Mouse (Mus musculus): ENCODE data around the gene Il1rn. TPM values are rescaled to one million over a fixed set of nuclear protein-coding genes. Genes with fewer than 3 reads are reported as not detected.
A peak's percentile ranks its signal among the peaks of the same experiment; 100 is the strongest.

Gene Il1rn
- total RNA-seq, 2 experiments from 2014 or later, result 1.2 to 3.2 TPM

GRCm38 (mm10) chr2:24378747-24379450 lies 42.2 kb downstream of the Il1rn start:
- ATAC-seq (replicated peaks; ENCODE audit: poor library complexity), result peak; percentile 60

GRCm38 (mm10) chr2:24382456-24383230 lies 46.0 kb downstream of the Il1rn start:
- ATAC-seq (replicated peaks; ENCODE audit: poor library complexity), result 0 out of 2 replicates have a peak, but pooled peaks have one; percentile 3

DNA sequence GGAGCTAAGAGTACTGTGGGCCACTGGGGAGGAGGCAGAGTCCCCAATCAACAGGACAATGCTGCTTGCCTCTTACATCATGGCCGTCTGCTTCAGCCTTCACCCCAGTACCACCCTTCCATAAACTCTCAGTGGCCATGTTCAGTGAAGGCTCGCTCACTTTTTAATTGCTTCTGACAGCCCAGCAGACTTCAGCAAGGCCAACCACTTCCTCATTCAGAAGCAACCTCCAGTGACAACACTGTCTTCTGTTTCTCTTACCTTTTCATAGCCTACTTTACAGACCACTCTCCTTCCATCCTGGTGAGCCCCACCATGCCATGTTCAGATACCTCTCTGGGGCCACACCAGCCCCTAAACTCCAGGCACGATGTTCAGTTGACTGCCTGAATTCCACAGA lies 47.0 kb downstream of the Il1rn start:
- peak; percentile 12 for ATAC-seq (replicated peaks; ENCODE audit: poor library complexity)

- ATAC-seq (replicated peaks; ENCODE audit: poor library complexity), result no peak
Observed at GRCm38 (mm10) chr2:24384393-24384792, 47.7 kb downstream of the Il1rn start.

DNA sequence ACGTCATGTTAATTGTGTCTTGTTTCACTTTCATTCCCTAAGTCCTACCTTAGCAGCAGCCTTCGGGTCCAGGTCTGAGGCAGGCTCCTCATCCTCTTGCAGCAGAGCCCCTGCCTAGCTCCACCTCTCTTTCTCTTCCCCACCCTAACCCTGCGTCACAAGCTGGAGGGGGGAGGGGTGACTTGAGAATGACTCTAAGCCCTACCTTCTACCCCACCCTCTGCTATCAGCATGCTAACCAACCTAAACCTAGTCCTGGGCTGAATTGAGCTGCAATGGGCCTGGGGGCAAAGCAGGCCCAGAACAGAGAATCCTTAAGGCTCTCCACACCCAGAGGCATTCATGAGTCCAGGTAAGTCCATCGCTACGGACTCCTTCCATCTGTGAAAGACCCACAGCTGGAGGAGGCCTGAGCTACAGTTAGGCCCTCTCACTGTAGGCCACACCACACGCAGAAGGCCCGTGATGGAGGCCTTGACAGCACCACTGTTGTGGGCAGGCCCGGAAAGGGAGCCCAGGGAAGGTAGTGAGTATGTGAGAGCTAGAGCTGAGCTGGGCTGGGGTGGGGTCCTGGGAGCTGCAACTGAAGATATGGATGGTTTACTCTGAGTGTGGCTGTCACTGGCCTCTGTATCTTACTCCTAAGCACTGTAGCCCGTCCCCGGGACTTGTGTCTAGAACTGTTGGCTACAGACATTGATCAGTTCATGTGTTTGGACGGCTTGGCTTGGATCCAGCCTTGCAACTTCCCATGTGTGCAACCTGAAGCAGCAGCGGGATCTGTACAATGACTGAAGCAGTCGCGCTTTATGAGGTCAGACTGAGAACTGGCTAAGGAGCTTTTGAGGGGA lies 48.7 kb downstream of the Il1rn start:
- ATAC-seq (replicated peaks; ENCODE audit: poor library complexity), result peak; percentile 62

GRCm38 (mm10) chr2:24386158-24386963 lies 49.7 kb downstream of the Il1rn start:
- peak; percentile 59 for ATAC-seq (replicated peaks; ENCODE audit: poor library complexity)

- ATAC-seq (replicated peaks; ENCODE audit: poor library complexity), result no peak
Observed at GRCm38 (mm10) chr2:24386964-24387320, 50.3 kb downstream of the Il1rn start.

- ATAC-seq (replicated peaks; ENCODE audit: poor library complexity), result no peak
Observed at GRCm38 (mm10) chr2:24387361-24388283, 51.0 kb downstream of the Il1rn start.

DNA sequence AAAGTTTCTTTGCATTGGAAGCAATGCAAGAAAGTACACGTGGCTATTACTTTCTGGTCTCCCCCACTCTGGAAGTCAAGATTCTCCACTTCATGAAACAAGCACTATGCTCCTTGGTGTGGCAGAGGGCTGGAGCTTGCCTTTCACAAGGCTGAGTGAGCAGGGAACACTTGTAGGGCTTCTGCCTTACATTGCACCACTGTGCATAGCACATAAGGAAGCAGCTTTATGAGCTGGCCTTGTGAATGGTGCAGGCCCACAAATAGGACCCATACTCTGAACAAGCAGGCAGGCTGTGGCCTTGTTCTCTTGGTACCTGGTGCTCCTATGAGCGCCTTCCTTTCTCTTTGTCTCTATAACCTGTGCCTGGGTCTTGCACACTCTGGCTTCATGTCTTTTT lies 56.6 kb downstream of the Il1rn start:
- ATAC-seq (replicated peaks; ENCODE audit: poor library complexity), result no peak

DNA sequence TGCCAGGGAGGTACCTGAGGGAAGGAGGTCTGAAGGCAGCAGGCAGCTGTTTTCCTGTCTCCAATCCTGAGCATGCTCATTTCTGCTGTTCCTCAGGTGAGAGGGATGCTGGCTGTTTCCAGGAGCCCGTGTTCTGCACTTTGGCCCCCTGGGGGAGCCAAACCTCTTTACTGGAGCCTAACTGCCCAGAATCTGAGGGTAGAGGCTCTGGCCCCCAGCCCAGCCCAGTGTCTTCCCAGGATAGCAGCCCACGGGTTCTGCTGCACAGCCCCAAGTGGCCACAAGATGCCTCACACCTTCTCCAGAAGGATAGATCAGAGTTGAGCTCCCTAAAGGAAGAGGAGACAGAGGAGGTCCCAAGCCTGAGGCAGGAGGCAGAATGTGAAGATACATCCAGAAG lies 60.5 kb downstream of the Il1rn start:
- peak; percentile 60 for ATAC-seq (replicated peaks; ENCODE audit: poor library complexity)

DNA sequence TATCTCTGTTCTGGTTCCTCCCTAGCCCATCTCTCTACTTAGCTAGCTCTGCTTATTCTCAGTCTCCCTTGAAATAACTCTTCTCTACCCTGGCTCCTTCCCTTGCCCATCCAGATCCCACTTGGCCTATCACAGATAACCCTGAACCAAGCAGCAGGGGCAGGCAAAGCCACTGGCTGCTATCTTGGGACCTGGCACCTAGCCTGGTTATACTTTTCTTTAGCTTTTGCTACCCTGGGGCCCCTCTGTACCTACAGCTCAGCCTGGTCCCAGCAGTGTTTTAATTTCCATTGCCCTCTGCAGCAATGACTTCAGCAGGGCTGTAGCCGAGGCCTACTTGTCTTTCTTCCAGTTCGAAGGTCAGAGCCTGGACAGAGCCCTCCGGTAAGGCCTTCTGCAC lies 64.1 kb downstream of the Il1rn start:
- ATAC-seq (replicated peaks; ENCODE audit: poor library complexity), result no peak

Other genes with a start within 250 kb of the Il1rn start
- not detected in 2 replicates for gene Tbpl2, start 240.3 kb upstream of the Il1rn start, total RNA-seq (2015)
- gene Tbpl2, start 240.3 kb upstream of the Il1rn start, total RNA-seq (2017), result not detected in 2 replicates
- not detected in 2 replicates for gene Il1f8, start 183.7 kb upstream of the Il1rn start, total RNA-seq (2015)
- not detected in 2 replicates for gene Il1f8, start 183.7 kb upstream of the Il1rn start, total RNA-seq (2017)
- 2.5 and 3.8 TPM in 2 replicates for gene Il1f9, start 150.4 kb upstream of the Il1rn start, total RNA-seq (2015)
- 2.9 and 4.0 TPM in 2 replicates for gene Il1f9, start 150.4 kb upstream of the Il1rn start, total RNA-seq (2017)
- gene Il1f6, start 121.4 kb upstream of the Il1rn start, total RNA-seq (2015), result not detected in 2 replicates
- not detected in 2 replicates for gene Il1f6, start 121.4 kb upstream of the Il1rn start, total RNA-seq (2017)
- gene Il1f5, start 59.9 kb upstream of the Il1rn start, total RNA-seq (2015), result not detected in 2 replicates
- not detected in 2 replicates for gene Il1f5, start 59.9 kb upstream of the Il1rn start, total RNA-seq (2017)
- not detected in 2 replicates for gene Il1f10, start 45.7 kb upstream of the Il1rn start, total RNA-seq (2015)
- not detected in 2 replicates for gene Il1f10, start 45.7 kb upstream of the Il1rn start, total RNA-seq (2017)
- 43.0 and 43.9 TPM in 2 replicates for gene Psd4, start 30.7 kb downstream of the Il1rn start, total RNA-seq (2015)
- 74.4 and 81.0 TPM in 2 replicates for gene Psd4, start 30.7 kb downstream of the Il1rn start, total RNA-seq (2017)
- 1.3 and 2.9 TPM in 2 replicates for gene Pax8, start 138.7 kb downstream of the Il1rn start, total RNA-seq (2015)
- 0.20 and 1.1 TPM in 2 replicates for gene Pax8, start 138.7 kb downstream of the Il1rn start, total RNA-seq (2017)